Mouse (Mus musculus) midbrain, postnatal 0 days (tissue): ENCODE data around the gene B4galt1. TPM values are rescaled to one million over a fixed set of nuclear protein-coding genes. Genes with fewer than 3 reads are reported as not detected.
A peak's percentile ranks its signal among the peaks of the same experiment; 100 is the strongest.

Experiments
- ATAC-seq: fragments of 200-750 bp; cut with Nextera tagmentation; 2 replicates; pipeline ENCODE4 v1.8.0; 2017; ENCODE audit warnings: moderate number of reproducible peaks, mild to moderate bottlenecking, moderate TSS enrichment, moderate library complexity; ENCODE audit not compliant: low FRiP score
- DNase-seq: peaks from one replicate; pipeline ENCODE4 v3.0.0-alpha.2; 2015; ENCODE audit warnings: low spot score
- H3K27ac ChIP-seq: fragments of 300-500 bp; sonication (generic); 2 replicates; pipeline ENCODE4 v1.5.1; 2014; ENCODE audit warnings: low read depth, mild to moderate bottlenecking, low read length, mixed read lengths
- H3K27me3 ChIP-seq: fragments of 300-500 bp; sonication (generic); 2 replicates; pipeline ENCODE4 v1.6.1; 2014; ENCODE audit warnings: low read length, control low read depth, mixed read lengths; ENCODE audit not compliant: insufficient read depth
- H3K36me3 ChIP-seq: fragments of 300-500 bp; sonication (generic); 2 replicates; pipeline ENCODE4 v1.6.1; 2014; ENCODE audit warnings: low read length, control low read depth, mixed read lengths; ENCODE audit not compliant: insufficient read depth
- H3K4me1 ChIP-seq: fragments of 300-500 bp; sonication (generic); 2 replicates; pipeline ENCODE4 v1.6.1; 2014; ENCODE audit warnings: mild to moderate bottlenecking, control low read depth, antibody characterized with exemption, low read length, mixed read lengths; ENCODE audit not compliant: insufficient read depth
- H3K4me2 ChIP-seq: fragments of 300-500 bp; sonication (generic); 2 replicates; pipeline ENCODE4 v1.6.1; 2014; ENCODE audit warnings: low read depth, mild to moderate bottlenecking, low read length, mixed read lengths; ENCODE audit not compliant: poor library complexity, severe bottlenecking
- H3K4me3 ChIP-seq: fragments of 300-500 bp; sonication (generic); 2 replicates; pipeline ENCODE4 v1.5.1; 2014; ENCODE audit warnings: low read depth, mild to moderate bottlenecking, low read length, moderate library complexity
- H3K9ac ChIP-seq: fragments of 300-500 bp; sonication (generic); replicated peaks from 2 replicates; pipeline ENCODE4 v1.6.1; 2014; ENCODE audit warnings: mild to moderate bottlenecking, low read length, moderate library complexity, mixed read lengths; ENCODE audit not compliant: poor library complexity, severe bottlenecking
- H3K9me3 ChIP-seq: fragments of 300-500 bp; sonication (generic); 2 replicates; pipeline ENCODE4 v1.6.1; 2016; ENCODE audit warnings: low read length, control low read depth
- CTCF ChIP-seq: IDR thresholded peaks from 2 replicates; pipeline ENCODE4 v1.5.1; 2016; ENCODE audit warnings: antibody characterized with exemption, mild to moderate bottlenecking
- WGBS: fragments of 180-500 bp; shearing (Covaris S2); extraction: QIAGEN DNeasy Blood & Tissue Kit; methylation state at CpG from one replicate; pipeline ENCODE4 v1.1.7; 2014; 5-methylcytosine and 5-hydroxymethylcytosine counted together
- polyA plus RNA-seq: library from polyadenylated mRNA; unstranded; fragments of >200 nt; fragmentation: Nextera tagmentation; extraction: Ambion mirVana; gene quantifications from 2 replicates; pipeline ENCODE4 v1.2.1, GENCODE M21; 2015
- total RNA-seq: library from RNA; depleted of rRNA; stranded (reverse); fragments of >200 nt; gene quantifications from 2 replicates; pipeline ENCODE4 v1.2.3, GENCODE M21; 2014

Gene B4galt1
- total and polyA plus RNA-seq, 2 experiments from 2014 or later: 5.8 to 10.0 TPM

DNA sequence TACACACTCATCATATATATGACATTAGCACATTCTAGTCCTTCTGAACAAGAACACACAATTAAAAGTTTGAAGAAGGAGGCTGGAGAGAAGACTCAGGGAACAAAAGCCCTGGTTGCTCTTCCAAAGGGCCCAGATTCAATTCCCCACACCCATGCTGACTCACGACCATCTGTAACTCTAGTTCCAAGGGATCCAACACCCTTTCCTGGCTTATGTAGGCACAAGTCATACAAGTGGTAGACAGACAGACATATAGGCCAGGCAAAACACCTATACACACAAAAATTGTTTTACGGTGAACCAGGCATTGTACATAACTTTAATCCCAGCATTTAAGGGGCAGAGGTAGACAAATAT is 31.3 kb upstream of the B4galt1 start:
- no peaks in the 10 kb centered on the region for H3K27me3 ChIP-seq
- ATAC-seq (no peak), DNase-seq (no peak)
- H3K9me3 ChIP-seq: no peaks in the 10 kb centered on the region
- H3K4me1 ChIP-seq: no peaks in the 10 kb centered on the region
- no peaks in the 10 kb centered on the region for H3K36me3 ChIP-seq
- H3K4me3 ChIP-seq: no peak overlapping the region
- H3K9ac ChIP-seq: no peak overlapping the region
- no peak for TF ChIP-seq CTCF
- no peak overlapping the region for H3K4me2 ChIP-seq
- no peak overlapping the region for H3K27ac ChIP-seq
- 85% methylated on average over 2 of the region's 2 CpGs for WGBS

DNA sequence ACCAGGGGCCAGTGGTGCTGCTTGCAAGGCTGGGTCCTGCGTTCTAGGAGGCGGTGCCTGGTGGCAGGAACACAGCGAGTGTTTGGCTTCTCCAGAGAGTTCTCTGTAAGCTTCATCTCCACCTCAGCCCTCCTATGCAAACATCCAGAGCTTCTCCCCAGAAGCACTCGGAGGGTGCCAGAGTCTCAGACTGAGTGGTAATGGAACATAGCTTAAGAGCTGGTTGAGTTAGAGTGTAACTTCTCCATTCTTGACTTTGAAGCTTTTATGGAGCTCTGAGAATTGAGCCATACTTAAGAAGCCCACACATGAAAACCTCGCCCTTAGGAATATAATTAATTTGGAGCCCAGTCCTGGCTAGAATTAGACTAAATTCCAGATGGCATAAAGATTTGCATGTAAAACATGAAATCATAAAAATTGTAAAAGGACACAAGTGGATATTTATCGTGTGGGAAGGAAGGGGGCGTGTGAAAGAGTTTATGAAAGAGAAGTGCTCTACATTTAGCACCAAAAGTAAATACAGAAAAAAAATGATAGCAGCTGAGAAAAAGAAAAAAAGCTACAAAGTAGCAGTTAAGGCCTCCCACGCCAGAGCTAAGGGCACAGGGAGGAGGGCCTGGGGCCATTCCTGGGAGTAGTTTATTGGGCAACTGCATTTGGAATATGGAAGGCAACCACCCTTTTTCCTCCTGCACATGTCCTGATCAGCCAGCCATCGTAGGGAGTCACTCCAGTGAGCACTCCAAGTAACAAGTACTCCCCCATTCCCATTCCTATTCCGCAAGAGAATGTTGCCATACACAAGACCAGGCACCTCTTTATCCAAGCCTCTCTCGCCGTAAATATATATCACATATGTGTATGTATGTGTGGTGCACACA is 30.7 kb upstream of the B4galt1 start:
- TF ChIP-seq CTCF: no peak
- 87% methylated on average over 12 of the region's 12 CpGs for WGBS
- H3K27ac ChIP-seq: no peak overlapping the region
- no peak overlapping the region for H3K4me2 ChIP-seq
- DNase-seq (no peak), ATAC-seq (no peak)
- H3K9me3 ChIP-seq: no peaks in the 10 kb centered on the region
- H3K9ac ChIP-seq: no peak overlapping the region
- H3K4me3 ChIP-seq: no peak overlapping the region
- H3K27me3 ChIP-seq: no peaks in the 10 kb centered on the region
- H3K36me3 ChIP-seq: no peaks in the 10 kb centered on the region
- H3K4me1 ChIP-seq: no peaks in the 10 kb centered on the region

DNA sequence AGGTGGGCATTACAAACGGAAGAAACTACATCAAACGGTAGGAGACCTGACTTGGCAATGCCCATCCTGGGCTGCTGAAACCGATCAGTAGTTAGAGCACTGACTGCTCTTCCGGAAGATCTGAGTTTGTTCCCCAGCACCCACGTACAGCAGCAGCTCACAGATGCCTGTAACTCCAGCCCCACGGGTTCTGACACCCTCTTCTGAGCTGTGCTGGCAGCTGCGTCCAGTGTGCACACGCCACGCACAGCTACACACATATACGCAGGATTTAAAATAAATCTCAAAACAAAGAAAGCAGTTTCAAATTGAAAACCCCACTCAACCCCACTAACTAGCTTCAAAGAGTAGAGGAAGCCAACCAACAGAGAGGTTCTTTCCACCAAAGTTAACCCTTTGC is 29.4 kb upstream of the B4galt1 start:
- Histone ChIP-seq H3K9ac (no peak overlapping the region), H3K9me3 (no peaks in the 10 kb centered on the region), H3K36me3 (no peaks in the 10 kb centered on the region), H3K4me1 (no peaks in the 10 kb centered on the region), H3K27me3 (no peaks in the 10 kb centered on the region), H3K27ac (no peak overlapping the region), H3K4me2 (no peak overlapping the region), H3K4me3 (no peak overlapping the region)
- no peak for ATAC-seq
- no peak for TF ChIP-seq CTCF
- no peak for DNase-seq
- 85% methylated on average over 10 of the region's 10 CpGs for WGBS

DNA sequence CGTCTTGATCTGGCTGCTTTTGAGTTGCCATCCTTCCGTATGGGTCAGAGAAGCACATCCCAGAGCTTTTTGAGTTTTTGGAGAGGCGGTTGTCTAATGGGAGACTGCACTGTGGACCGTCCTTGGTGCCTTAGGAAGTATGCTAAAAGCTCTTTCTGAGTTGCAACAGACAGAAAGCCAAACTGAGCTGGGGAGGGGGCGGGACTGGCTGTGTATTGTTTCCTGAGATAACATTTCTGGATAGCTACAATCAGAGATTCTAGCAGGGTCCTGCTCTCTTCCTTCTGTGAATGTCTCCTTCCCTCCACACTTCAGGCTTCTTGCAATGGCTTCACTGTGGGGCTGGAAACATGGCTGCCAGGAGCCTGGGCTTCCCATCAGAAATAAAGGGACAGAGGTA is 23.7 kb upstream of the B4galt1 start:
- ATAC-seq: no peak
- H3K27ac ChIP-seq: no peak overlapping the region
- H3K9ac ChIP-seq: no peak overlapping the region
- no peaks in the 10 kb centered on the region for H3K9me3 ChIP-seq
- no peak overlapping the region for H3K4me2 ChIP-seq
- 80% methylated on average over 5 of the region's 5 CpGs for WGBS
- H3K27me3 ChIP-seq: no peaks in the 10 kb centered on the region
- DNase-seq: no peak
- no peaks in the 10 kb centered on the region for H3K36me3 ChIP-seq
- H3K4me1 ChIP-seq: no peaks in the 10 kb centered on the region
- no peak overlapping the region for H3K4me3 ChIP-seq
- TF ChIP-seq CTCF: no peak

DNA sequence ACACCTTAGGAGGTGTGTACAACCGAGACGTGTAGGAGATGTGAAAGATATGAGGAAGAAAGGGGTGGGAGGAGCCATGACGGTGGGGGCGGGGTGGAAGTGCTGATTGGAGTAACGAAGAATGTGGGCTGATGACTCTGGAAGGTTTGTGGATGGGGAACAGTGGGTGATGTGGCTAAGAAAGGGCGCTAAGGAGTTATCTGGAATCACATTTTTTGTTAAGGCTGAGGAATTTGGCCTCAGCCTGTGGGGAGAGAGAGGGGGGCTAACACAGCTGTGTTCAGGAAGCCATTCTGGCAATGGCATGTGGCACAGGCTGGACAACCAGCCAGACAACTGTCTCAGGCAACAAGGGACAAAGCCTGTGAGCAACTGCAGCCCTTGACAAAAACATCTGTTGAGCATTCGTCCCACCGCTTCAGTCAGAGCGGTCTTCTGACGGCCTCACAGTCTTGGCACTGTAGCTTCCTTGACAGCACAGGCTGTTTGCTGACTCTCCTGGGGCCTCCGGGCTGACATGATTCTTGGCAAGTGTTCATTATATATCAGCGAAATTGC is 23.1 kb upstream of the B4galt1 start:
- WGBS: 45% methylated on average over 12 of the region's 12 CpGs
- H3K4me3 ChIP-seq: no peak overlapping the region

DNA sequence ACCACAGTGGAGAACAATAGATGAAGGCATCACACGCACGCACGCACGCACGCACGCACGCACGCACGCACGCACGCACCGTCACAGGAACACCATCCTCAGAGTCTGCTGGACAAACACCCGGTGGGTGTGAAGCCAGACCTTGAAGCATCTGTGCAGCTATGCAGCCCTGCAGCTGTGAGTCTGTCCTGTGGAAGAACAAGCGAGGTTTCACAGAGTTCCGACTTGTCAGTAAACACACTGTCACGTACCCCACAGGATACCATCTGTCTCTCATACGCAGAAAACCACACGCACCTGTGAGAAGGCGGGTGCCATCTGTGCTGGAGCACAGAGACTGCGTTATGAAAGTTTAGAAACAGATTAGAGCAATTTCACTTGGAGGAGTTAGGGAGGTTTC is 22.0 kb upstream of the B4galt1 start:
- no peak for TF ChIP-seq CTCF
- Histone ChIP-seq H3K36me3 (no peaks in the 10 kb centered on the region), H3K4me3 (no peak overlapping the region), H3K4me1 (no peaks in the 10 kb centered on the region), H3K27ac (no peak overlapping the region), H3K27me3 (no peaks in the 10 kb centered on the region), H3K9ac (no peak overlapping the region), H3K9me3 (no peaks in the 10 kb centered on the region), H3K4me2 (no peak overlapping the region)
- DNase-seq (peak; percentile 33), ATAC-seq (no peak)
- WGBS: 93% methylated on average over 20 of the region's 20 CpGs

More for the DNA sequence above, 23.1 kb upstream of the B4galt1 start:
- 0 out of 2 replicates have a peak overlapping the region, but pooled peaks have one; percentile 2 for H3K4me2 ChIP-seq
- no peak overlapping the region for H3K27ac ChIP-seq
- peak; percentile 82 for DNase-seq
- H3K9ac ChIP-seq: no peak overlapping the region
- no peaks in the 10 kb centered on the region for H3K4me1 ChIP-seq
- H3K9me3 ChIP-seq: no peaks in the 10 kb centered on the region
- H3K36me3 ChIP-seq: no peaks in the 10 kb centered on the region
- H3K27me3 ChIP-seq: no peaks in the 10 kb centered on the region
- peak; percentile 67; the same call in 1 of the 2 replicates for ATAC-seq
- TF ChIP-seq CTCF: no peak
